Mouse (Mus musculus) liver, embryonic 14.5 days (tissue): Measurements from ENCODE around the gene Gm49601.

Experiments
- CTCF ChIP-seq: IDR thresholded peaks from 2 replicates; pipeline ENCODE4 v1.5.1; 2016; ENCODE audit warnings: antibody characterized with exemption, low read depth, control low read depth
- EP300 ChIP-seq: IDR thresholded peaks from 2 replicates; pipeline ENCODE4 v1.6.1; 2016; ENCODE audit warnings: antibody characterized with exemption, low read depth

DNA sequence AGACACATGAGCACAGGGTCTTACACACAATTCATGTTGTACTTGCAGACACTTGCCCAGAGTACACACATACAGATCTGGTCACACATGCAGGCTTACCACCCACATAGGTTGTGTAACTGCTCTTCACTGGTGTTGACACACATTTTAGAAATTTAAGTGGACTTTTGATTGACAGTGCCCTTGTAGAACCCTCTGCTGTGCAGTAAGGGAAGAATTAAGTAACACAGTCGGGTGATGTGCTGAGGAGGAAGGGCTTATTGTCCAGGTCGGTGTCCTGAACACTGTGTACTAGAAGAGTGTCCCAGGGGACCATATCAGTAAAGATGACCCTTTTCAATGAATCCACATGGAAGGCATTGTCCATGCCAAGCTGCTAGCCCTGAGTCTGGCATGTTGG, 32.3 kb downstream of the Gm49601 start:
- TF ChIP-seq CTCF (no peak), EP300 (no peak)
